ENCODE assay signal across 20 mouse cellular contexts in genomic region chr7:79861794-79862193, GRCm38 (mm10). TPM values are rescaled to one million over a fixed set of nuclear protein-coding genes. Genes with fewer than 3 reads are reported as not detected.
"Had no signal": no experiment of that assay in that cellular context is flagged by ENCODE, and none has a peak within 500 bp of the region (broad histone marks: within the 10 kb centered on the region; RNA-seq: fewer than 3 reads in every experiment).

No protein-coding gene starts in this region.

- ATAC-seq: lung, postnatal 0 days; midbrain, embryonic 16.5 days had no signal

- H3K36me3 ChIP-seq: lung, embryonic 15.5 days; midbrain, embryonic 10.5 days; midbrain, embryonic 12.5 days; neural tube, embryonic 12.5 days; stomach, embryonic 15.5 days had no signal

- H3K27ac ChIP-seq: lung, embryonic 15.5 days; macrophage; midbrain, embryonic 10.5 days; midbrain, embryonic 12.5 days; neural tube, embryonic 12.5 days; stomach, embryonic 15.5 days; stomach, postnatal 0 days had no signal

- H3K4me2 ChIP-seq: lung, embryonic 15.5 days; midbrain, embryonic 12.5 days; neural tube, embryonic 12.5 days; stomach, embryonic 15.5 days had no signal

- DNase-seq: lung, adult 2 months; lung, postnatal 14 days; lung, postnatal 36 days; midbrain, embryonic 14.5 days; right cerebral cortex, postnatal 14 days; thymus, adult 2 months; thymus, postnatal 25 days; thymus, postnatal 4 days had no signal

- H3K9me3 ChIP-seq: lung, embryonic 15.5 days; megakaryocyte, embryonic 14.5 days; midbrain, embryonic 10.5 days; midbrain, embryonic 12.5 days; neural tube, embryonic 12.5 days; stomach, embryonic 15.5 days had no signal

- H3K4me3 ChIP-seq: lung, embryonic 15.5 days; megakaryocyte, embryonic 14.5 days; midbrain, embryonic 10.5 days; midbrain, embryonic 12.5 days; myocyte; neural tube, embryonic 12.5 days; stomach, embryonic 15.5 days had no signal

- H3K27me3 ChIP-seq: lung, embryonic 15.5 days; midbrain, embryonic 12.5 days; neural tube, embryonic 12.5 days; stomach, embryonic 15.5 days had no signal

- H3K9ac ChIP-seq: lung, embryonic 15.5 days; midbrain, embryonic 12.5 days; neural tube, embryonic 12.5 days; stomach, embryonic 15.5 days had no signal

RNA-seq across cellular contexts. Expression of gene Anpep, which starts 0.9 kb away (rescaled TPM):
- total RNA-seq: neutrophil, adult 5-6 weeks had no signal

RNA-seq across cellular contexts. Expression of gene Mesp2, which starts 51.3 kb away (rescaled TPM):
- total RNA-seq: neutrophil, adult 5-6 weeks had no signal
- polyA plus RNA-seq: macrophage, myocyte had no signal
